Mouse (Mus musculus): ENCODE data around the gene Kctd17. TPM values are rescaled to one million over a fixed set of nuclear protein-coding genes. Genes with fewer than 3 reads are reported as not detected.

The Kctd17 gene
- polyA plus RNA-seq, 2 experiments: 3.0 to 7.1 TPM

- H3K9me3 ChIP-seq (ENCODE audit: control insufficient read depth, low read length): no peaks in the 10 kb centered on the region
- peaks cover 4% of the 10 kb centered on the region; the same call in 1 of the 2 replicates for H3K36me3 ChIP-seq (replicated peaks; ENCODE audit: control insufficient read depth, insufficient read depth, low read depth)
- 2% methylated on average over 34 of the region's 34 CpGs for WGBS (ENCODE audit: insufficient replicate concordance)
- DNase-seq (ENCODE audit: low read depth in 3 of 3, low spot score in 3 of 3): peak; percentile 63 to 71 (median 68)
- H3K27ac ChIP-seq: peak within 1 kb of the TSS; percentile 98
- H3K4me1 ChIP-seq (replicated peaks; ENCODE audit: control insufficient read depth in 2 of 2, insufficient read depth in 2 of 2, low read length in 1 of 2): peaks cover 45 to 67% of the 10 kb centered on the region in 2 experiments
- H3K4me2 ChIP-seq (ENCODE audit: low read depth): peak within 1 kb of the TSS; percentile 92
- TF ChIP-seq CTCF (IDR thresholded peaks at IDR 0.05; ENCODE audit: low read depth): no peak
- TF ChIP-seq EP300 (IDR thresholded peaks at IDR 0.05; ENCODE audit: low read depth): no peak
- peak within 1 kb of the TSS; percentile 89 to 95 for H3K4me3 ChIP-seq (ENCODE audit: insufficient read depth in 1 of 2, low read depth in 2 of 2, low read length in 2 of 2)
- H3K27me3 ChIP-seq (ENCODE audit: control insufficient read depth, insufficient read depth, low read length): peaks cover 6% of the 10 kb centered on the region
- ATAC-seq (ENCODE audit: insufficient read depth): peak; percentile 62
- H3K9ac ChIP-seq (replicated peaks): peak within 1 kb of the TSS; percentile 93
These were observed 22.7 kb upstream of the Kctd17 start, which contains the start of gene Tst for GRCm38 (mm10) chr15:78405517-78406211. Gene Tst, minus strand, starts transcription at chr15:78405907.

- Histone ChIP-seq H3K4me3 (ENCODE audit: insufficient read depth in 1 of 2, low read depth in 2 of 2, low read length in 2 of 2) (peak within 1 kb of the TSS; percentile 89 to 95), H3K4me2 (ENCODE audit: low read depth) (peak within 1 kb of the TSS; percentile 92), H3K36me3 (replicated peaks; ENCODE audit: control insufficient read depth, insufficient read depth, low read depth) (peaks cover 5% of the 10 kb centered on the region; the same call in 1 of the 2 replicates), H3K4me1 (replicated peaks; ENCODE audit: control insufficient read depth in 2 of 2, insufficient read depth in 2 of 2, low read length in 1 of 2) (peaks cover 52 to 69% of the 10 kb centered on the region in 2 experiments), H3K27me3 (ENCODE audit: control insufficient read depth, insufficient read depth, low read length) (peaks cover 6% of the 10 kb centered on the region), H3K27ac (peak within 1 kb of the TSS; percentile 98), H3K9ac (replicated peaks) (peak within 1 kb of the TSS; percentile 93), H3K9me3 (ENCODE audit: control insufficient read depth, low read length) (no peaks in the 10 kb centered on the region)
- under 1% methylated on average over 40 of the region's 40 CpGs for WGBS (ENCODE audit: insufficient replicate concordance)
- DNase-seq (ENCODE audit: low read depth in 3 of 3, low spot score in 3 of 3) (peak; percentile 81 to 83 (median 83)), ATAC-seq (ENCODE audit: insufficient read depth) (peak; percentile 87)
- peak; percentile 20; the same call in 1 of the 2 replicates for TF ChIP-seq CTCF (IDR thresholded peaks at IDR 0.05; ENCODE audit: low read depth)
- peak; percentile 55; the same call in 1 of the 2 replicates for TF ChIP-seq EP300 (IDR thresholded peaks at IDR 0.05; ENCODE audit: low read depth)
These were observed 21.9 kb upstream of the Kctd17 start, which contains the start of gene Mpst for GRCm38 (mm10) chr15:78406293-78406934. Gene Mpst, plus strand, starts transcription at chr15:78406416.

- ATAC-seq (ENCODE audit: insufficient read depth): no peak
These were observed 18.8 kb upstream of the Kctd17 start for GRCm38 (mm10) chr15:78409570-78410052.

GRCm38 (mm10) chr15:78413083-78413718 lies 15.2 kb upstream of the Kctd17 start:
- peaks cover 15% of the 10 kb centered on the region for H3K36me3 ChIP-seq (replicated peaks; ENCODE audit: control insufficient read depth, insufficient read depth, low read depth)
- peaks cover 63 to 68% of the 10 kb centered on the region in 2 experiments for H3K4me1 ChIP-seq (replicated peaks; ENCODE audit: control insufficient read depth in 2 of 2, insufficient read depth in 2 of 2, low read length in 1 of 2)
- DNase-seq (ENCODE audit: low read depth in 3 of 3, low spot score in 3 of 3) (peak; percentile 89 to 91 (median 90)), ATAC-seq (ENCODE audit: insufficient read depth) (peak; percentile 95)
- H3K4me3 ChIP-seq (ENCODE audit: insufficient read depth in 1 of 2, low read depth in 2 of 2, low read length in 2 of 2): peak overlapping the region; percentile 25 to 44; a peak in 3 of 4 replicates
- peak overlapping the region; percentile 80 for H3K9ac ChIP-seq (replicated peaks)
- peak overlapping the region; percentile 69 for H3K4me2 ChIP-seq (ENCODE audit: low read depth)
- TF ChIP-seq CTCF (IDR thresholded peaks at IDR 0.05; ENCODE audit: low read depth) (no peak), EP300 (IDR thresholded peaks at IDR 0.05; ENCODE audit: low read depth) (peak; percentile 92)
- peak overlapping the region; percentile 97 for H3K27ac ChIP-seq
- peaks cover 6% of the 10 kb centered on the region for H3K27me3 ChIP-seq (ENCODE audit: control insufficient read depth, insufficient read depth, low read length)
- 24% methylated on average over 14 of the region's 14 CpGs for WGBS (ENCODE audit: insufficient replicate concordance)
- H3K9me3 ChIP-seq (ENCODE audit: control insufficient read depth, low read length): no peaks in the 10 kb centered on the region

More at GRCm38 (mm10) chr15:78409570-78410052, 18.8 kb upstream of the Kctd17 start:
- no peak for DNase-seq (ENCODE audit: low read depth in 3 of 3, low spot score in 3 of 3)
- H3K4me3 ChIP-seq (ENCODE audit: insufficient read depth in 1 of 2, low read depth in 2 of 2, low read length in 2 of 2): peak overlapping the region; percentile 29 to 39; a peak in 3 of 4 replicates
- H3K27me3 ChIP-seq (ENCODE audit: control insufficient read depth, insufficient read depth, low read length): peaks cover 6% of the 10 kb centered on the region
- H3K4me1 ChIP-seq (replicated peaks; ENCODE audit: control insufficient read depth in 2 of 2, insufficient read depth in 2 of 2, low read length in 1 of 2): peaks cover 74 to 78% of the 10 kb centered on the region in 2 experiments
- peak overlapping the region; percentile 92 for H3K4me2 ChIP-seq (ENCODE audit: low read depth)
- WGBS (ENCODE audit: insufficient replicate concordance): 31% methylated on average over 12 of the region's 12 CpGs
- peaks cover 13% of the 10 kb centered on the region for H3K36me3 ChIP-seq (replicated peaks; ENCODE audit: control insufficient read depth, insufficient read depth, low read depth)
- peak overlapping the region; percentile 8 for H3K27ac ChIP-seq
- peak overlapping the region; percentile 43 for H3K9ac ChIP-seq (replicated peaks)
- no peak for TF ChIP-seq EP300 (IDR thresholded peaks at IDR 0.05; ENCODE audit: low read depth)
- no peak for TF ChIP-seq CTCF (IDR thresholded peaks at IDR 0.05; ENCODE audit: low read depth)
- H3K9me3 ChIP-seq (ENCODE audit: control insufficient read depth, low read length): no peaks in the 10 kb centered on the region
